Mouse (Mus musculus) MEL (cell line): ENCODE measurements around the gene Kmt2a.

Experiments used
- CHD2 ChIP-seq: IDR thresholded peaks from 2 replicates; pipeline ENCODE4 v1.6.1; 2011; ENCODE audit warnings: low read length, improper control_type of control experiment
- CTCF ChIP-seq, 3 experiments: IDR thresholded peaks in 2 of 3; conservative IDR thresholded peaks in 1 of 3; 2 replicates each; pipeline ENCODE4 v1.5.1; 2011 to 2012; ENCODE audit warnings: low read length in 3 of 3, low read depth in 2 of 3, mild to moderate bottlenecking in 2 of 3, improper control_type of control experiment in 1 of 3, inconsistent platforms in 1 of 3, mixed read lengths in 1 of 3, moderate library complexity in 1 of 3; ENCODE audit not compliant: control insufficient read depth in 1 of 3, insufficient read depth in 1 of 3, poor library complexity in 1 of 3, severe bottlenecking in 1 of 3
- E2F4 ChIP-seq: IDR thresholded peaks from 2 replicates; pipeline ENCODE4 v1.6.1; 2011; ENCODE audit warnings: low read depth, low read length, improper control_type of control experiment, borderline replicate concordance
- ETS1 ChIP-seq: IDR thresholded peaks from 2 replicates; pipeline ENCODE4 v1.6.1; 2012; ENCODE audit warnings: low read depth, mild to moderate bottlenecking, inconsistent platforms, low read length, improper control_type of control experiment, moderate library complexity
- JUND ChIP-seq: IDR thresholded peaks from 2 replicates; pipeline ENCODE4 v1.6.1; 2011; ENCODE audit warnings: low read depth, mild to moderate bottlenecking, improper control_type of control experiment, low read length
- NELFE ChIP-seq: IDR thresholded peaks from 2 replicates; pipeline ENCODE4 v1.6.1; 2011; ENCODE audit warnings: low read depth, low read length, improper control_type of control experiment
- POLR2A ChIP-seq, 2 experiments: IDR thresholded peaks; 2 replicates each; pipeline ENCODE4 v1.6.1; 2011 to 2012; ENCODE audit warnings: low read length in 2 of 2, mild to moderate bottlenecking in 2 of 2, control low read depth in 1 of 2, improper control_type of control experiment in 1 of 2, low read depth in 1 of 2, moderate library complexity in 1 of 2; ENCODE audit not compliant: control insufficient read depth in 1 of 2, insufficient read depth in 1 of 2, poor library complexity in 1 of 2
- RAD21 ChIP-seq: IDR thresholded peaks from 2 replicates; pipeline ENCODE4 v1.6.1; 2011; ENCODE audit warnings: mild to moderate bottlenecking, low read depth, low read length, improper control_type of control experiment
- SIN3A ChIP-seq: IDR thresholded peaks from 2 replicates; pipeline ENCODE4 v1.6.1; 2012; ENCODE audit warnings: low read length, improper control_type of control experiment, inconsistent platforms
- UBTF ChIP-seq: IDR thresholded peaks from 2 replicates; pipeline ENCODE4 v1.6.1; 2012; ENCODE audit warnings: low read depth, mild to moderate bottlenecking, inconsistent platforms, low read length, improper control_type of control experiment, moderate library complexity, borderline replicate concordance; ENCODE audit not compliant: insufficient read depth
- ZC3H11A ChIP-seq: IDR thresholded peaks from 2 replicates; pipeline ENCODE4 v1.6.1; 2012; ENCODE audit warnings: low read depth, mild to moderate bottlenecking, inconsistent platforms, low read length, improper control_type of control experiment
- ZKSCAN1 ChIP-seq: IDR thresholded peaks from 2 replicates; pipeline ENCODE4 v1.6.1; 2012; ENCODE audit warnings: low read depth, mild to moderate bottlenecking, inconsistent platforms, low read length, improper control_type of control experiment, moderate library complexity
- ZMIZ1 ChIP-seq: IDR thresholded peaks from 2 replicates; pipeline ENCODE4 v1.6.1; 2012; ENCODE audit warnings: low read depth, mild to moderate bottlenecking, inconsistent platforms, low read length, improper control_type of control experiment, moderate library complexity

DNA sequence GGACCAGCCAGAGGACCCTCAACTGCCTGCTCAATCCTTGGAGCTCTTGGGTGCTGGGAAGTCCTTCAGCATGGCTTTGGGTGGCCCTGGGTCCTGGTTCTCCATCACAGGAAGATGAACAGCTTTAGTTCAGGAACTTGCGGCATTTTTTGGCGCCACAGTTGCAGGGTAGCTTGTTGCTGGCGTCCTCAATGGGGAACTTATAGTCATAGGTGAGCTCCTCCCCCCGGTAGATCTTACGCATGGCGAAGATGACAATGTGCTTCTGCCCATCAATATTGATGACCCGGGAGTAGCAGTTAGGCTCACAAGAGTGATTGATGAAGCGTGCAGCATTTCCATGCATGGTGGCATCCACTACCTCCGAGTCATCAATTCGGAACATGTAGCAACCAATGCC lies 73.3 kb downstream of the Kmt2a start:
- TF ChIP-seq NELFE (no peak), ZKSCAN1 (no peak), RAD21 (no peak), UBTF (no peak), POLR2A (IDR thresholded peaks at IDR 0.05; ENCODE audit: control insufficient read depth in 1 of 2, insufficient read depth in 1 of 2, low read depth in 1 of 2, low read length in 2 of 2, poor library complexity in 1 of 2) (no peak), CTCF (IDR thresholded peaks at IDR 0.05 in 2 of 3, conservative IDR thresholded peaks at IDR 0.05 in 1 of 3; ENCODE audit: control insufficient read depth in 1 of 3, insufficient read depth in 1 of 3, low read depth in 2 of 3, low read length in 3 of 3, poor library complexity in 1 of 3, severe bottlenecking in 1 of 3) (no peak), ZMIZ1 (no peak), CHD2 (no peak), JUND (no peak), SIN3A (no peak), E2F4 (no peak), ZC3H11A (no peak), ETS1 (no peak)
